Mouse (Mus musculus): ENCODE data around the gene Akr1c12. TPM values are rescaled to one million over a fixed set of nuclear protein-coding genes. Genes with fewer than 3 reads are reported as not detected.
"Not testable (repeated sequence)": the region's sequence is repeated elsewhere in the genome, so short reads cannot be mapped to it uniquely, and the experiment has no call there.

The Akr1c12 gene
- polyA plus RNA-seq (2015; fragmentation: Nextera tagmentation; extraction: Ambion mirVana): 0.11 and 0.17 TPM in 2 replicates

GRCm38 (mm10) chr13:4279284-4279683 is at the start of gene Akr1c12:
TSS of gene Akr1c12 (minus strand) at chr13:4279433.
- no peak within 1 kb of the TSS for H3K4me2 ChIP-seq (replicated peaks)
- no peak for ATAC-seq (ENCODE audit: low FRiP score, low read depth)
- H3K4me3 ChIP-seq: no peak within 1 kb of the TSS
- WGBS: 68% methylated on average over 4 of the region's 4 CpGs
- no peak within 1 kb of the TSS for H3K27ac ChIP-seq
- no peaks in the 10 kb centered on the region for H3K9me3 ChIP-seq
- H3K36me3 ChIP-seq: no peaks in the 10 kb centered on the region
- H3K9ac ChIP-seq: no peak within 1 kb of the TSS
- no peaks in the 10 kb centered on the region for H3K4me1 ChIP-seq
- H3K27me3 ChIP-seq: no peaks in the 10 kb centered on the region

- no peak overlapping the region for H3K4me2 ChIP-seq (replicated peaks)
- H3K4me1 ChIP-seq: no peaks in the 10 kb centered on the region
- 88% methylated on average over 2 of the region's 2 CpGs for WGBS
Observed at GRCm38 (mm10) chr13:4318773-4319172, 39.5 kb upstream of the Akr1c12 start.

GRCm38 (mm10) chr13:4313907-4314306 is 34.7 kb upstream of the Akr1c12 start:
- ATAC-seq (ENCODE audit: low FRiP score, low read depth): no peak
- Histone ChIP-seq H3K36me3 (no peaks in the 10 kb centered on the region), H3K9ac (no peak overlapping the region), H3K4me3 (no peak overlapping the region), H3K4me1 (no peaks in the 10 kb centered on the region), H3K27ac (no peak overlapping the region), H3K4me2 (replicated peaks) (no peak overlapping the region), H3K9me3 (no peaks in the 10 kb centered on the region), H3K27me3 (no peaks in the 10 kb centered on the region)
- 76% methylated on average over 2 of the region's 2 CpGs for WGBS

More at GRCm38 (mm10) chr13:4318773-4319172, 39.5 kb upstream of the Akr1c12 start:
- no peaks in the 10 kb centered on the region for H3K9me3 ChIP-seq
- no peaks in the 10 kb centered on the region for H3K27me3 ChIP-seq
- H3K27ac ChIP-seq: no peak overlapping the region
- H3K36me3 ChIP-seq: no peaks in the 10 kb centered on the region
- no peak overlapping the region for H3K9ac ChIP-seq
- no peak overlapping the region for H3K4me3 ChIP-seq
- ATAC-seq (ENCODE audit: low FRiP score, low read depth): no peak

GRCm38 (mm10) chr13:4304861-4305565 is 25.8 kb upstream of the Akr1c12 start:
- Histone ChIP-seq H3K36me3 (no peaks in the 10 kb centered on the region), H3K4me1 (no peaks in the 10 kb centered on the region), H3K4me2 (replicated peaks) (no peak overlapping the region), H3K9me3 (no peaks in the 10 kb centered on the region), H3K4me3 (no peak overlapping the region), H3K9ac (no peak overlapping the region), H3K27ac (no peak overlapping the region), H3K27me3 (no peaks in the 10 kb centered on the region)
- WGBS: 60% methylated on average over 2 of the region's 2 CpGs
- ATAC-seq (ENCODE audit: low FRiP score, low read depth): no peak

DNA sequence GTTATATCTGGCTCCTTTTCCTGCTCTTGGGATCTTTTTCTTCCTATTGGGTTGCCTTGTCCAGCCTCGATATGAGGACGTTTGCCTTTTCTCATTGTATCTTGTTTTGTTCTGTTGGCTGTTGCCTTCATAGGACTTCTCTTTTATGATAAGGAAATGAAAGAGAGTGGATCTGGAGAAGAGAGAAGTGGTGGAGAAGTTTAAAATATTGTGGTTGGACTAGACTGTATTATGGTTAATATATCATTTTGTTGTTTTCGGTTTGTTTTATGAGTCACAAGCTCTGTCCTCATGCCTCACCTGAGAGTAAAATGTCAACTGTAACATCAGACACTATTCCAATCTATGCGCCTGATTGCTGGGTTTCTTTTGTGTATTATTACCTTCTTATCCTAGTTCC is 17.8 kb upstream of the Akr1c12 start:
- WGBS: 95% methylated on average over 4 of the region's 4 CpGs
- Histone ChIP-seq H3K4me2 (replicated peaks) (no peak overlapping the region), H3K27me3 (no peaks in the 10 kb centered on the region), H3K9me3 (no peaks in the 10 kb centered on the region), H3K9ac (no peak overlapping the region), H3K36me3 (no peaks in the 10 kb centered on the region), H3K4me1 (no peaks in the 10 kb centered on the region), H3K4me3 (no peak overlapping the region), H3K27ac (no peak overlapping the region)
- ATAC-seq (ENCODE audit: low FRiP score, low read depth): no peak

GRCm38 (mm10) chr13:4281471-4282412 is 2.5 kb upstream of the Akr1c12 start:
- Histone ChIP-seq H3K9ac (no peak overlapping the region), H3K4me1 (no peaks in the 10 kb centered on the region), H3K36me3 (no peaks in the 10 kb centered on the region), H3K4me3 (no peak overlapping the region), H3K9me3 (no peaks in the 10 kb centered on the region), H3K4me2 (replicated peaks) (no peak overlapping the region), H3K27me3 (no peaks in the 10 kb centered on the region), H3K27ac (no peak overlapping the region)
- no peak; the same call in 1 of the 2 replicates for ATAC-seq (ENCODE audit: low FRiP score, low read depth)
- 38% methylated on average over 7 of the region's 7 CpGs for WGBS

DNA sequence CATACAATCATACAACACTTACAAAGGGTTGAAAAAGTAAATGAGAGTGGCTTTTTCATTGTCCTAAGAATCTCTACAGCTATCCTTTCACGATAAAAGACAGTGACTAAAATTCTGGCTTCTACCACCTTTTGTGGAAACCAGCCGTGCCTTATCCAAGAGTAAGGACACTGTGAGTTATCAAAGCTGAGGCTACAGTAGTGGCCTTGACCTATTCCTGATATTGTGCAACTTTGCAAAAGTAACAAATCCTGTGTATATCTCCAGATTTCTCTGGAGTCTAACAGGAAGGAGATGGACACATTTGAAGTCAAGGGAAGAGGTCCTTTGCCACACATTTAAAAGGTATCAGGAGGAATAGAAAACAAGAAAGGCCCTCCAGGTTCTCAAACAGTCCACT is 1.7 kb downstream of the Akr1c12 start:
- H3K4me2 ChIP-seq (replicated peaks): no peak overlapping the region
- H3K27me3 ChIP-seq: no peaks in the 10 kb centered on the region
- no peaks in the 10 kb centered on the region for H3K9me3 ChIP-seq
- ATAC-seq (ENCODE audit: low FRiP score, low read depth): no peak
- no peak overlapping the region for H3K27ac ChIP-seq
- H3K9ac ChIP-seq: no peak overlapping the region
- H3K4me3 ChIP-seq: no peak overlapping the region
- WGBS: 87% methylated on average over 2 of the region's 2 CpGs
- no peaks in the 10 kb centered on the region for H3K36me3 ChIP-seq
- no peaks in the 10 kb centered on the region for H3K4me1 ChIP-seq

DNA sequence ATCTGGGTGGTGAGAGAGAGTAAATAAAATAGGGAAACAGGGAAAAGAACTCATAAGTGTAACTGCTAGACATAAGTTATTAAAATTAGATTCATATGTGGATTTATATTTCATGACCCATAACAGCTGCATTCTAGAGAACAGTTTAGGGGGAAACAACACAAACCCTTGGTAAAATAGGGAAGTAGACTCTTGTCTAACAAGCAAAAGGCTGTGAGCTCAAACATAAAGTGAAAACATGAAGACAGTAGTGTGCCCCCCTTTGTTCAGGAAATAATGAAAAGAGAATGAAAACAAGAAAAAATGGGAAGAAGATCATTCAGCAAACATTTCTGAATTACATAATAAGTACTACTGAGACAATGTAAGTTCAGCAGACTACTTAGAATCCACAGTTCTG is 8.4 kb downstream of the Akr1c12 start:
- Histone ChIP-seq H3K4me1 (no peaks in the 10 kb centered on the region), H3K4me3 (no peak overlapping the region), H3K9me3 (no peaks in the 10 kb centered on the region), H3K4me2 (replicated peaks) (no peak overlapping the region), H3K9ac (no peak overlapping the region), H3K27ac (no peak overlapping the region), H3K36me3 (no peaks in the 10 kb centered on the region), H3K27me3 (no peaks in the 10 kb centered on the region)
- ATAC-seq (ENCODE audit: low FRiP score, low read depth): no peak

- H3K4me3 ChIP-seq; H3K27me3 ChIP-seq; ATAC-seq (ENCODE audit: low FRiP score, low read depth); H3K9ac ChIP-seq; H3K27ac ChIP-seq; H3K4me1 ChIP-seq; H3K4me2 ChIP-seq (replicated peaks); H3K9me3 ChIP-seq; H3K36me3 ChIP-seq: not testable (repeated sequence)
- 82% methylated on average over 2 of the region's 2 CpGs for WGBS
Observed at GRCm38 (mm10) chr13:4265455-4265854, 13.8 kb downstream of the Akr1c12 start.

DNA sequence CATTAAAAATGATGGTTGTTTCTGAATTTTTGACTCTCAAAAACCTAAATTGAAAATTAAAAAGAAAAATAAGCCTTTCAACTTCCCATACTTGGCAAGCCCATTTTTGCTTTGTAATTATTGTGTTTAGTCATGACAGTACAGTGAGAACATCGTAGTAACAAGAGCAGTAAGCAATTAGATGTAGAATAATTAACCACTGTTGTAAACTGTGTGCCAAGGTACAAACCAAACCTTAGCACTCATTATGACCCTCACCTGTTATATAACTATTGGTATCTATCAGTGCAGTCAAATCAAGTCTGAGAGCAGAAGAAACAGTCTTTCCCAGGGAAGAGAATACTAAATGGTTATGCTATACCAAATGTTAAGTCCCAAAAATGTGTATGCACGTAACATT is 14.2 kb downstream of the Akr1c12 start:
- H3K27ac ChIP-seq: no peak overlapping the region
- no peaks in the 10 kb centered on the region for H3K4me1 ChIP-seq
- no peak overlapping the region for H3K9ac ChIP-seq
- H3K4me3 ChIP-seq: no peak overlapping the region
- H3K4me2 ChIP-seq (replicated peaks): no peak overlapping the region
- no peaks in the 10 kb centered on the region for H3K9me3 ChIP-seq
- ATAC-seq (ENCODE audit: low FRiP score, low read depth): no peak
- H3K36me3 ChIP-seq: no peaks in the 10 kb centered on the region
- H3K27me3 ChIP-seq: no peaks in the 10 kb centered on the region
- 89% methylated on average over 2 of the region's 2 CpGs for WGBS

DNA sequence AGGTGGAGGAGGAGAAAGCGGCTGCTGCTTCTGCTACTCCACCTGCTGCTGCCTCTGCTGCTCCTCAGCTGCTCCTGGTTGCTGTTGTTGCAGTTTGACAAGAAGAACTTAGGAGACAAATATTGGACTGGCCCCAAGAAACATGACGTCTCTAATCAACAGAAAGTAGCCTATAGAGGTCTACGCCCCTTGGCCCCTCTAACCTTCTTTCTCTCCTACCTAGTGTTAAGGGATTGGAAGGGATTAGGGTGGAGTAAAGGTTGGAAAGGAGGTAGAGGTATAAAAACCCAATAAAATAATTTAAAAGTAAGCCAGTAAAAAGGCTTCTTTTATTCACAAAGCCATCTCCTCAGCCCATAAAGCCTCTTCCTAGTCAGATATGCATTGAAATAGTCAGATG is 14.6 kb downstream of the Akr1c12 start:
- Histone ChIP-seq H3K4me3 (no peak overlapping the region), H3K9ac (no peak overlapping the region), H3K27ac (no peak overlapping the region), H3K9me3 (no peaks in the 10 kb centered on the region), H3K4me1 (no peaks in the 10 kb centered on the region), H3K4me2 (replicated peaks) (no peak overlapping the region), H3K36me3 (no peaks in the 10 kb centered on the region), H3K27me3 (no peaks in the 10 kb centered on the region)
- WGBS: 80% methylated on average over 3 of the region's 3 CpGs
- no peak for ATAC-seq (ENCODE audit: low FRiP score, low read depth)

DNA sequence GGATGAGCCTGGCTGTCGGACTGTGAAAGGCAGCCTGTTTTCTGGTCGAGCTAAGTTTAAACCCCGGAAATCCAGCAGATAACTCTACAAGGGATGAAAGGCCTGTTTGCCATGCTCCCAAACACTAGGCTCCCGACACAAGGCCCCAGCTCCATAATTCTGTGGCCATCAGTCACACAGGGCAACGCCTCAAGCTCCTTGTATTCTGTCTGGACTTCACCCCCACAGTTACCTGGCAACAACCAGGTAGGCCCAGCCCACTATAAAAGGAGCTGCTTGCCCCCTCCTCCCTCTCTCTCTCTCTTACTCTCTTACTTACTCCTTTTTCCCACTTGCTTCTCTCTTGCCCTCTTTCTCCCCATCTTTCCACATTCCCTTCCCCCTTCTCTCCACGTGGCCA is 21.9 kb downstream of the Akr1c12 start:
- no peak for ATAC-seq (ENCODE audit: low FRiP score, low read depth)
- whole genome bisulfite sequencing: 81% methylated on average over 6 of the region's 6 CpGs

More for the DNA sequence above, 21.9 kb downstream of the Akr1c12 start:
- Histone ChIP-seq H3K27me3 (no peaks in the 10 kb centered on the region), H3K4me3 (no peak overlapping the region), H3K9ac (no peak overlapping the region), H3K4me2 (replicated peaks) (no peak overlapping the region), H3K9me3 (no peaks in the 10 kb centered on the region), H3K27ac (no peak overlapping the region), H3K36me3 (no peaks in the 10 kb centered on the region), H3K4me1 (no peaks in the 10 kb centered on the region)

Measured in limb, embryonic 13.5 days (tissue).